Mouse (Mus musculus) left cerebral cortex, postnatal 25 days (tissue): ENCODE measurements around the gene Krtap9-5. TPM values are rescaled to one million over a fixed set of nuclear protein-coding genes. Genes with fewer than 3 reads are reported as not detected.

Experiments used
- DNase-seq, 2 experiments: peaks; one replicate each; pipeline ENCODE4 v3.0.0; 2022; ENCODE audit warnings: low spot score in 2 of 2, mixed read lengths in 1 of 2
- intact Hi-C: fragments of 180-260 bp; cut with DNase I; formaldehyde crosslinking; loops from one replicate; pipeline ENCODE4 v1.15.1; 2025
- total RNA-seq, 2 experiments: library from RNA; stranded (reverse); gene quantifications; 2 replicates each; pipeline ENCODE4 v1.2.3; 2021

Krtap9-5 gene
- not detected for total RNA-seq

DNA sequence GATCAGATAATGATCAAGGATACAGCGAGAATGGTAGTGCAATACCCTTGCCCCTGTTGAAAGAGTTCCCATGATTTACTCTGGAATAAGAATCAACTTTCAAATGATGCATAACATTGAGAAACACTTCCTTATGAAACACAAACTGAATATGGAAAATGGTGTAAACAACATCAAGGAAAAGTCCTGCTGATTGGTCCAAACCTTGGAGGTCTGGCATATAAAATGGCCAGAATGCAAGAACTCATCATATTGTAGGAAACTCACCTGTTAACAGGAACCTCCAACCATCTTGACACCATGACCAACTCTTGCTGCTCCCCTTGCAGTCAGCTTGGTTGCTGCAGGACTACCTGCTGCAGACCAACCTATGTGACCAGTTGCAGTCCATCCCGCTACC, at the start of gene Krtap9-5:
Gene Krtap9-5, plus strand, starts transcription at position 301 of the 400 bp plus-strand sequence.
- DNase-seq, result no peak
- intact Hi-C loops, result no loop called here

DNA sequence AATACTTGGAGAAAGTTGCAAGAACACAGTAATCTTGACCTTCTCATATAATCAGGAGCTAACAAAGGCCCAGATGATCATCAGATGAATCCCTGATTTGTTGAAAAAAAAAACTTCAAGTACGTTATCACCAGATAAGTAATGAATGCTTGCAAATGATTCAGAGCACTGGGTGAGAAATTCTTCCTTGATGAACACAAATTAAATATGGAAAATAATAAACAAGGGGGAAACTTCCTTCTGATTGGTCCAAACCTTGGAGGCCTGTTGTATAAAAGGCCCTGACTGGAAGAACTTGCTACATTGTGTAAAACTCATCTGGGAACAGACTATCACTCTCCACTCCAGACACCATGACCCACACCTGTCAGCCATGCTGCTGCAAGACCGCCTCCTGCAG, 40.7 kb upstream of the Krtap9-5 start, which contains the start of gene Krtap31-1:
Gene Krtap31-1, plus strand, starts transcription at position 301 of the 400 bp plus-strand sequence.
- intact Hi-C loops, result no loop called here
- DNase-seq, result no peak

DNA sequence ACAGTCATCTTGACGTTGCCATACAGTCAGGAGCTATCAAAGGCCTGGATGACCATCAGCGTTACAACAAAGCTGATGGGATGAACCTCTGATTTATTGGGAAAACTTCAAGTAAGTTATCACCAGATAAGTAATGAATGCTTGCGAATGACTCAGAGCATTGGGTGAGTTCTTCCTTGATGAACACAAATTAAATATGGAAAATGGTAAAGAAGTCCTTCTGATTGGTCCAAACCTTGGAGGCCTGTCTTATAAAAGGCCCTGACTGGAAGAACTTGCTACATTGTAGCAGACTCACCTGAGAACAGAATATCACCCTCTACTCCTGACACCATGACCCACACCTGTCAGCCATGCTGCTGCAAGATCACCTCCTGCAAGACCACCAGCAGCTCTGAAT, 33.8 kb upstream of the Krtap9-5 start, which contains the start of gene Gm11565:
Gene Gm11565, plus strand, starts transcription at position 301 of the 400 bp plus-strand sequence.
- DNase-seq, result no peak
- intact Hi-C loops, result no loop called here

DNA sequence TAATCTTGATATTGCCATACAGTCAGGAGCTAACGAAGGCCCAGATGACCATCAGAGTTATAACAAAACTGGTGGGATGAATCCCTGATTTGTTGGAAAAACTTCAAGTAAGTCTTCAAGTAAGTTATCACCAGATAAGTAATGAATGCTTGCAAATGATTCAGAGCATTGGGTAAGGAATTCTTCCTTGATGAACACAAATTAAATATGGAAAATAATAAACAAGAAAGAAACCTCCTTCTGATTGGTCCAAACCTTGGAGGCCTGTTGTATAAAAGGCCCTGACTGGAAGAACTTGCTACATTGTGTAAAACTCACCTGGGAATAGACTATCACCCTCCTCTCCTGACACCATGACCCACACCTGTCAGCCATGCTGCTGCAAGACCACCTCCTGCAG, 12.3 kb upstream of the Krtap9-5 start, which contains the start of gene Krtap31-2:
Gene Krtap31-2, plus strand, starts transcription at position 301 of the 400 bp plus-strand sequence.
- no peak for DNase-seq
- intact Hi-C loops, result no loop called here

DNA sequence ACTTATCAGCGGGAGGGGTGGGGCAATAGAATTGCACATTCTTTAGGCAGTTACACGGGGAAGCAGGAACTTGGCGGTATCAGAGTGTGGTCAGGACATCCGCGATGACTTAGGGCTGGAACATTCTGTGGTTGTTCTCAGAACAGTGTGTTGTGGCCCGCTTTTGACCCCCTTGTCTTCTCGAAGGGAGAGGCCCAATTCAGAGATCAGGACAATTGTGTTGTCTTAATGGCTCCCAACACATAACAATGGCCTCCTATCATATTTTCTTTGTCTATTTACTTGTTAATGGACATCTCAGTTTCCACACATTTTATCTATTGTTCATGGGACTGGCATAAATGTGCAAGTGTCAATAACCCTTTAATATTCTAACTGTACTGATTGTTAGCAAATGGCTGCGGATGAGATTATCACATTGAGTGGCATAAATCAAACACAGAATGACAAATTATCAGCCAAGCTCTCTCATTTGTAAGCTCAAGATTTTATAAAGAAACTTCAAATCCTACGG, 10.5 kb upstream of the Krtap9-5 start:
- intact Hi-C loops, result no loop called here
- DNase-seq, result no peak

DNA sequence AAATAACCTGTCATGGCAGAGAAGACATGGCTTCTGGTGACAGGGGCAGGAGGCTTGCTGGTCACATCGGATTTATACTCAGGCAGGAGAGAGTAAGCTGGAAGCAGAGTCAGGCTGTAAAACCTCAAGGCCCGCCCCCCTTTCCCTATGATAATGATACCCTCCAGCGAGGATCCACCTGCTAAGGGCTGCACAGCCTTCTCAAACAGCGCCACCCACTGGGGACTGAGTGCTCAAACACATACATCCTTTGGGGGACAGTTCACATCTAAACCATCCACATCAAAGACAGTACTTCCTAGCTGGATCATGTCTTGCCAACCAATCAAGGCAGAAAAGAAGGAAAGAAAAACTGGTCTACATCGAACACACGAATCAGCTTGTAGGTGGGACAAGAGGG, 15.9 kb downstream of the Krtap9-5 start:
- intact Hi-C loops, result no loop called here
- DNase-seq, result no peak

DNA sequence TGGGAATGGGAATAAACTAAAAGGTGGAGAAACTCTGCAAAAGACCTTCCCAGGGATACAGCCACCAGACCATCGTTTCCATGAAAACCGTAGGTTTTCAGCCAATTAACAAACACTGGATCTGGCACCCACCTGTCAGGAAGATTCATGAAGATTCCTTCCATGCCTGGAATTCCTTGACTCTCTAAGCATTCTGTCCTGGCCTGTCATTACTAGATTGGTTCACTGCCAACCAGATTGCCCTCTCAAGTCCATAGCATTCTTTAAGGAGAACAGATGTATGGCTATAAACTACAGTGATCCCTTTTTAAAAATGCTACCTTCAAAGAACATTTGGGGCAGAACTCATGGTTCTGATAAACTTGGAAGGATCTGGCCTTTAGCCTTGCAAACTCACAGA, 17.7 kb downstream of the Krtap9-5 start:
- no peak for DNase-seq
- intact Hi-C loops, result no loop called here

DNA sequence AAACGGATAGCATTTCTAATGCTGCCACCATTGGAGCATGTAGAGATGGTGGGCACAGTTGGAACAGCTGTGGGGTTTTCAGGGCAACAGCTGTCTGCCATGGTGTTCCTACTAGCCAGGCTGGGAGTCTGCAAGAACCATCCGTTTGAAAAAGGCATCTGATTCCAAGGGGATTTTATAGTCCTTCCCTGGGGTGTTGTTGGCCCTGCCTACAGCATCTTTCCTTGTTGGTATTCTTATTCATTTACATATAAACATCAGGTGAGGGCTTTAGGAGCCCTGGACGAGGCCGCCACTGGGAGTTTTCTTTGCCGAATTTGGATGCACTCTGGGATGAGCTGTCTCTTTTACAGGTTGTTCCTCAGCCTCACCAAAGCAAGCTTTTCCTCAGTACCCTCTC, 30.7 kb downstream of the Krtap9-5 start, which contains the start of gene Krtap29-1:
Gene Krtap29-1, minus strand, starts transcription at position 101 of the 400 bp plus-strand sequence.
- DNase-seq, result no peak

DNA sequence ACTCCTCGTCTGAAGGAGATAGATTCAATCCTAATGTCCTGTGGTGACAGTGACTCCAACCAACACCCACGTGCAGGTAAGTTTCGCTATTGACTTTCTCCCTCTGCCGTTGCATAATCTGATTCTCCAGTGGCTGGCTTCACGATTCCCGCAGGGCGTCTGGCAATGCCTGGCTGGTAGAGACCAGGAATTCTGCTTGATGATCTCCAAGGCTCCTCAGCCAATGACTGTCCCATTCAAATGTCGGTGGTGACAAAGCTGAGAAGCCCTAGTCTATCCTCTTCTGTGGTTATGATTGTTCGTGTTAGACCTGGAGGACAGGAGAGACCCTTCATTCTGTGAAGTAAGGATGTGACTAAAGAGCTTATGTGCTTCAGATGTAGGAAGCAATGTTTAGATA, 34.5 kb downstream of the Krtap9-5 start:
- DNase-seq, result no peak
- intact Hi-C loops, result no loop called here

More for the DNA sequence above, 30.7 kb downstream of the Krtap9-5 start, which contains the start of gene Krtap29-1:
- intact Hi-C loops, result no loop called here

DNA sequence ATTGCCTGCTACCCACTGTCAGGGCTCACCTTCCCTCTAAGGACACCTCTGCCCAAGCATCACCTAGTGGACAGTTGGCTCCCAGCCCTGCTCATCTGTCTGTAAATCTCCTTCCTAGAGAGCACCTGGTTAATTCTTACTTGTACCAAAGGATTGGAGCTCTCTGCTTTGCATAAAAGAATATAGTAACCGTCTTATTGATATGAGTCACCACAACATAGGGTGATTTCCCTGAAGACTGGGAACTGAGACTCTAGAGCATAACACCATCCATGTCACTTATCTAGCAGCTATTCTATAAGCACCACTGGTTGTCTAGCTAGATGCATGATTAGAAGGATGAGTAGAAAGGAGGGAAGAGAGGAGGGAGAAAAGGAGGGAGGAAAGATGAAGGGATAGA, 35.2 kb downstream of the Krtap9-5 start:
- no peak for DNase-seq
- intact Hi-C loops, result no loop called here

DNA sequence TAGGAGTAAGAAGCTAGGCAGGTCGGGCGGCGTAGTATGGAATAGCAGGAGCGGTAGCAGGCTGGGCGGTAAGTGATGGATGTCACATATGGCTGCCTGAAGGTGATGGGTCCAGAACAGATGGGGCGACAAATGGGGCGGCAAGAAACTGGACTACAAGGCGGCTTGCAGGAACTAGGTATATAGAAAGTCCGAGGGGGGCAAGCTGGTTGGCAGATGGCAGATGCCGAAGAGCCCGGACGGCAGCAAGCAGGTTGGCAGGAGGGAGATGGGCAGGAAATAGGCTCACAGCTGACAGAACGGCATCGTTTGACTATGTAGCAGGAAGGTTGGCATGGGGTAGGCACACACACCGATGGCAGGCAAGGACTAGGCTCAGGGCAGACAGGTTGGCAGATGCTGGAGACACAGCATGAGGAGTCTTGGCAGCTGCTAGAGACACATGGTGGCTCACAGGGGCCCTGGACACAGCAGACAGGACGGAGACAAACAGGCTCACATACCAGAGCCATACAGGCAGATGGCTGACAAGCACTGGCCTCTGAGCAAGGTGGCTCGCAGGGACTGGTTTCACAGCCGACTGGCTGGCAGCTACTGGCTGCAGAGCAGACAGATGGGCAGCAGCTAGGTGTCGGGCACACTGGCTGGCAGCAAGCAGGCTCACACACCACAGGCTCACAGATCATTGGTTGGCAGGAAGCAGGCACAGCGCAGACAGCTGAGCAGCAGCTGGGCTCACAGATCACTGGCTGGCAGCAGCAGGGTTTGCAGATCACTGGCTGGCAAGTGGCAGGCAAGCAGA, 37.2 kb downstream of the Krtap9-5 start:
- peak; percentile 33 to 69 for DNase-seq
- intact Hi-C loops, result no loop called here

DNA sequence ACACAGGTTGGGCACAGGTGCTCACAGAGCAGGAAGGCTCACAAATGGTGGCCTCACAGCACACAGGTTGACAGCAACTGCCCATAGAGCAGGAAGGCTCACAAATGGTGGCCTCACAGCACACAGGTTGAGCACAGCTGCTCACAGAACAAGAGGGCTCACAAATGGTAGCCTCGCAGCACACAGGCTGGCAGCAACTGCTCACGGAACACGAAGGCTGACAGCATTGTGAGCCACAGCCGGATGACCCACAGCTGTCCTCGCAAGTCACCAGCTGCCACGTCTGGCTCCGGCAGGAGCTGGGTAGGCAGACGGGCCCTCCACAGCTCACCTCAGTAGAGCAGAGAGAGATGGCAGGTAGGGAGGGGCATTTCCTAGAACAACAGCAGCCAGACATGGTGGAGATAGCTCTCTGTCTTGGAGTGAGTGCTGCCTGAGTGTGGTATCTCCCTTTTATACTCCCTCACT, 37.9 kb downstream of the Krtap9-5 start, which contains the start of gene Krtap16-1:
Gene Krtap16-1, minus strand, starts transcription at position 418 of the 468 bp plus-strand sequence.
- intact Hi-C loops, result no loop called here
- DNase-seq, result no peak

DNA sequence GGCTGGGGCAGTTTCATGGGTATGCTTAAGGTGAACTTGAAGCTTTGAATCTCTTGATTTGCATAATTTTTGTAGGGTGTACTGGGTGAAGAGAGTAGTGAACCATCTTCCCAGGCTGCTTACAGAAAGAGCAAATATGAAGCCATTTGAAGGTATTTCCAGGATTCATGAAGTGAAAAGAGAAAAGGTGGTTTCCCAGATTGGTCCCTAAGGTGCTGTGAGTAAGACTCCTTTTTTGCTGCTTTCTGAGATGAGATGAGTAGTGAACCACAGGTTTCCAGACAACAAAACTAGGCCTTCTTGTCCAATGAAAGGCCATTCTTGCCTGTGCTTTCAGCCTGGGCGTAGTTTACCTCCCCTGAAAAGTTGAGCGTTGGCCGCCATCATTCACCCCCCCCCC, 40.3 kb downstream of the Krtap9-5 start:
- no peak for DNase-seq
- intact Hi-C loops, result no loop called here

DNA sequence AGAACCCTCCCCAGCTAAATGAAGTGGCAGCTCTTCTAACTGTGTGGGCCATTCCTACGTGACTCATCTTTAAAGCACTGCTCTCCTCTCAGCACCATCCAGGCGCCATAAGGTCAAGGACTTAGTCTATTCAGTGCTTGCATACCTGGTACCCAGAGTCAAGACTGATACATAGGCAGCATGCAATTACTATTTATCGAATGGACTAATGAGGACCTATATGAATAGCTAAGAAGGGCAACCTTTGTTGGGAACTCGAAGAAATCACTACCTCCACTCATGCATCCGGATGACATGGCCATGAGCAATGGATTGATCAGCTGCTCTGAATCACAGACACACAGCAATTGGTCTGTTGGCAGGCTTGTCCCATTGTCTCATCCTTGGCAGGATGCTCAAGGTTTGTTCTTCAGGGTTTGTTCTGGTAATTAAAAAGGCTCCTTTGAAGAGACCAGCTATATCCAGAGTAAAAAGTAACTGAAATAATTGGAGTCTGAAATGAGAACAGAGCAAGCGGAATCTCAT, 41.7 kb downstream of the Krtap9-5 start:
- no peak for DNase-seq
- intact Hi-C loops, result no loop called here

DNA sequence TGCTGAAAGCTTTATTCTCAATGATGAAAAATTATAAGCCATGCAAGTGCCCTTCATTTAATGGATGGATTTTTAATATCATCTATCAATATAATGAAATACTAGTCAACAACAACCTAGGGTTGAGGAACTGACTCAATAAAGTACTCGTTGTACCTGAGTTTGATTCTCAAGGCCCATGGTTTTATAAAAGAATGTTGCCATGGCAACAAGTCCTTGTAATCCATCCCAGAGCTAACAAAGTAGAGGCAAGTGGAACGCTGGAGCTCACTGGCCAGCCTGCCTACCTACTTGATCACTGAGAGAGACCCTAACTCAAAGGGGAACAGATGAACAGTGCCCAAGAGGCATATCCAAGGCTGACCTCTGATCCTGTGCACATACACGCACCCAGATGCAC, 42.3 kb downstream of the Krtap9-5 start:
- intact Hi-C loops, result no loop called here
- no peak for DNase-seq

DNA sequence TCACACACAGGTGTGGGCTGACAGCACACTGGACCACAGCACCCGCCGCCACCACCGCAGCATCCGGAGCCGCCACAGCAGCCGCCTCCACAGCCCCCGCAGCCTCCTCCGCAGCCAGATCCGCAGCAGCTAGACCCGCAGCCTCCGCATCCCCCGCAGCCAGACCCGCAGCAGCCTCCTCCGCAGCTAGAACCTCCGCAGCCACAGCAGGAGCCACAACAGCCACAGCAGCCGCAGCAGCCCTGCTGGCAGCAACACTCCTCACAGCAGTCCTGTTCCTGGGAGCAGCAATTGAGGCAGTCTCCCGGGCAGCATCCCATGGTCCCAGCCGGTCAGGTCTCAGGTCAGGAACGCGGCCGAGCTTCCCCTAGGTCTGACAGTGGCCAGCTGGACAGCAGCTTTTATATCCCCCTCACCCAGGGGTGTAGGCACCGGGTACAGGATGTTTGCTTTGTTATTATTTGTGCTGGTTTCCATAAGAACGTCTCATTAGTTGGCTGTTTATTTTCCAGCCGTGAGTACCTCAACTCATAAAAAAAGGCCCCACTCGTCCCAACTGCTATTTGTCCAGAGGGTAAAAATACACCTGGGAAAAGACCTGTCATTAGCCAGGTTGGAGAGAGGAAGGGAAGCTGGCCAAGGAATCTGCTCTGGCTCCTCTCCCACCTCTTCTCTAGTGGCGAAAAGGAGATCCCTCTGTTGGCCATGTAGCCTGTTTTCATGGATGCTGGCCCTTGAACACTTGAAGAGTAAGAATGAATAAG, 45.5 kb downstream of the Krtap9-5 start, which contains the start of gene Krtap17-1:
Gene Krtap17-1, minus strand, starts transcription at position 375 of the 764 bp plus-strand sequence.
- no peak for DNase-seq
- intact Hi-C loops, result no loop called here

DNA sequence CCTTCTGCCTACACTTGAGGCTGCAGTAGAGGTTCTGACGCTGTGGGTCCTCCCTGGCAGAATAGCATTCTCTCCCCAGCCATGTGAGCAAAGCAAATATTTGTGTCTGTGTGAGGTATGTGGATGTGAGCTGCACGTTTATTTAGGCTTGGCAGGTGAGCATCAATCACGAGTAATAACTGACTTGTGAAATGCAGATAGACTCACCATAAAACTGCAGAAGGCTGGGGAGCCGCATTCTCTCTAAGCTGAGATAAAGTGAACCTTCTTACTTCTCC, 46.0 kb downstream of the Krtap9-5 start:
- no peak for DNase-seq

DNA sequence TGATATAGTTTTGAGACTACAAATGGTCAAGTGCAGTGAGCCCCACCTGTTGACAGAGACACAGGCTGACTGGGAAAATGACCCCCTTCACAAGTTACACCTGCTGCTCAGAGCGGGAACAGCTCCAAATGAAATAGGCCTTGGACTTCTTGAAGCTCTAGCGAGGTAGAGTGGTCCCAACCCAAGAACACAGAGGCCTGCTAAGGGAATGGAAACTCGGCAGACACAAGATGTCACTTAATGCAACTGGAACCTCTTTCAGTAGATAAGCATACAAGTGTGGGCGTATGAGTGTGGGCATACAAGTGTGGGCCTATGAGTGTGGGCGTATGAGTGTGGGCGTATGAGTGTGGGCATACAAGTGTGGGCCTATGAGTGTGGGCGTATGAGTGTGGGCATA, 50.8 kb downstream of the Krtap9-5 start:
- DNase-seq, result no peak

More for the DNA sequence above, 46.0 kb downstream of the Krtap9-5 start:
- intact Hi-C loops, result no loop called here

More for the DNA sequence above, 50.8 kb downstream of the Krtap9-5 start:
- intact Hi-C loops, result no loop called here
